Mouse (Mus musculus) cerebellum, adult 18-20 months (tissue): ENCODE measurements around the gene March7.

Experiments used
- DNase-seq, 2 experiments: peaks; one replicate each; pipeline ENCODE4 v3.0.0; 2021

March7 gene

GRCm38 (mm10) chr2:60289451-60289850 lies 79.8 kb downstream of the March7 start:
- DNase-seq: no peak

DNA sequence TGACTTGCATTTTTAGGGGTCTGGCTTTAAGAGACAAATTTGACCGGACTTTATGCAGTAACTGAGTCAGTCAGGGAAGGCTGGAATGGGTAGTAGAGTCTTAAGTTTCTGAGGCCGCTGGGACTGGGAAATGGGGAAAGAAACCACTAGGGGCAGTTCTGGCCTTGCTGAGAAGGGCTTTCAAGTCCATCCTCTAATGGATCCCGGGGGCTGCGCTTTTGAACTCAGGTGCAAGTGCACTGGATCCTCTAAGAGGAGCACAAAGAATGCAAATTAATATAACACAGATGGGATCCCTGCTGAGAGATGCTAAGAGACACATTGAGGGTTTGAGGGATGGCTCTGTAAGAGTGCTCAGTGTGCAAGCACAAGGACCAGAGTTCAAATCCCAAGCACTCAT lies 81.7 kb downstream of the March7 start:
- no peak for DNase-seq

DNA sequence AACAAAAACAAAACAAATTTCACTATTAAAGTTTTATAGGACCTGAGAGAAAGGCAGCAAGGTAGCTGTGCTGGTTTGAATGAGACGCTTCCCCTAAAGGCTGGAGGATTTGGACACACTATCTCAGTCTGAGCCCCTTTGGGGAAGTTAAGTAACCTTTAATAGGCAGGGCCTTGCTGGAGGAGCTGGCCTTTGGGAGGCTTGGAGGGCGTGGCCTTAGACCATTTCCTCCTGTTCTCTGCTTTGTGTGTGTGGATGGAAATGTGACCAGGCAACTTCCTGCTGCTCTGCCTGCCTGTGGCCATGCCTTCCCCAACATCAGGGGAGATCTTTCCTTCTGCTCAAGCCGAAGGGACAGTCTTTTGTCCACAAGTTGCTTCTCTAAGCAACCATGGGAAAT lies 88.6 kb downstream of the March7 start:
- DNase-seq: no peak

DNA sequence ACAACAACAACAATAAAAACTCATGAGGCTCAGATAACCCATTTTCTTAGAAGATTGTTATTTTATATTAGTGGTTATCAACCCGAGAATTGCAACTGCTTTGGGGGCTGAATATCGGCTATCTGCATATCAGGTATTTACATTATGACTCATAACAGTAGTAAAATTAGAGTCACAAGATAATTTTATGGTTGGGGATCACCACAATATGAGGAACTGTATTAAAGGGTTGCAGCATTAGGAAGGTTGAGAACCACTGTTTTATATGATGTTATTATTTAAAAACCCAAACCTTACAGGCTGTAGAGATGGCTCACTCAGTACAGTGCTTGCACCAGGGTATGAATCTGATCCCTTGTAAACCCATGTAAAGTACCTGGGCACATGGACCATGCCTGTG lies 89.6 kb downstream of the March7 start:
- no peak for DNase-seq
